Mouse (Mus musculus): ENCODE measurements around the gene Ago4.

GRCm38 (mm10) chr4:126444528-126444927 lies 88.7 kb downstream of the Ago4 start:
- TF ChIP-seq CTCF (IDR thresholded peaks at IDR 0.05; ENCODE audit: extremely low read depth, insufficient read depth, insufficient read length, insufficient replicate concordance) (no peak), POLR2A (IDR thresholded peaks at IDR 0.05; ENCODE audit: low read depth, low read length) (no peak)
